Mouse (Mus musculus) frontal cortex, postnatal 10 days (tissue): ENCODE results near the gene Nfe2l2.
A peak's percentile ranks its signal among the peaks of the same experiment; 100 is the strongest.

Experiments
- DNase-seq, 2 experiments: peaks; one replicate each; pipeline ENCODE4 v3.0.0; 2022; ENCODE audit warnings: low spot score in 2 of 2, mixed read lengths in 1 of 2

Nfe2l2 gene

DNA sequence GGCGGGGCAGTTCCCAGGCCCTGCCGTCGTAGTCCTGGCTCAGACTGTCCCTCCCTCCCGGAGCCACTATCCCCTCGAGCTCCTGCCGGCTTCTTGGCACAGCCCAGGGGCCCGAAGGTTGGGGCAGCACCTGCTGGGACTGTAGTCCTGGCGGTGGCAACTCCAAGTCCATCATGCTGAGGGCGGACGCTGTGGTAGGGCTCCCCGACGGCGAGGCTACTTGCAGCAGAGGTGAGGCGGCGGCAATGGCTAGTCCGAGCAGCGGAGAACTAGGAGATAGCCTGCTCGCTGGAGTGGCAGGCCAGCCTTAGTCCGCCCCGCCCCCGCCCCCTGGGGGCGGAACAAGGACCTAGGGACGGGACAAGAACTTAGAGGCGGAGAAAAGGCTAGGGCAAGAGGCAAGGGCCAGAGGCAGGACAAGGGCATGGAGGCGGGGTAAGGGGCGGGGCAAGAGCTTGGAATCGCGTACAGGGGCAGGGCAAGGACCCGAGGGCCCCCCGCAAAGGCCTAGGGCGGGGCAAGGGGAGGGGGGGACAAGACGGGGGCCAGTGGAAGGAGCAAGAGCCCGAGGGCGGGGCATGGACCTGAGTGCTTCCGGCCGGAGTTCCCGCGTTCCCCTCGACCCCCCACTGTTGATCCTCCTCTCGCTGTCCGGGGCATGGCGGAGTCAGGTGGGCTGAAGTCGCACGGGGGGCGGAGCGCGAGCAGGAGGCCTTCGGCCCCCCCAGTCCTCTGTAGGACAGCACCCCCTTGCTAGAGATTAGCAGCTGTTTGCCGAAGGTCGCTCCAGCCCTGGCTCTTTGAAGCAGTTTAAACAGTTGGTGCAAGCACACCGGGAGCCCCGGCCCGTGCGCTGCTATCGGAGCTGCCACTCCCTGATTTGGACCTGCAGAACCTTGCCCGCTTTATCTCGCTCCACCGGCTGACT, at the start of gene Nfe2l2:
Gene Nfe2l2 (minus strand): TSS at position 408 of the 928 bp plus-strand sequence.
- DNase-seq, result peak; percentile 86 to 89

DNA sequence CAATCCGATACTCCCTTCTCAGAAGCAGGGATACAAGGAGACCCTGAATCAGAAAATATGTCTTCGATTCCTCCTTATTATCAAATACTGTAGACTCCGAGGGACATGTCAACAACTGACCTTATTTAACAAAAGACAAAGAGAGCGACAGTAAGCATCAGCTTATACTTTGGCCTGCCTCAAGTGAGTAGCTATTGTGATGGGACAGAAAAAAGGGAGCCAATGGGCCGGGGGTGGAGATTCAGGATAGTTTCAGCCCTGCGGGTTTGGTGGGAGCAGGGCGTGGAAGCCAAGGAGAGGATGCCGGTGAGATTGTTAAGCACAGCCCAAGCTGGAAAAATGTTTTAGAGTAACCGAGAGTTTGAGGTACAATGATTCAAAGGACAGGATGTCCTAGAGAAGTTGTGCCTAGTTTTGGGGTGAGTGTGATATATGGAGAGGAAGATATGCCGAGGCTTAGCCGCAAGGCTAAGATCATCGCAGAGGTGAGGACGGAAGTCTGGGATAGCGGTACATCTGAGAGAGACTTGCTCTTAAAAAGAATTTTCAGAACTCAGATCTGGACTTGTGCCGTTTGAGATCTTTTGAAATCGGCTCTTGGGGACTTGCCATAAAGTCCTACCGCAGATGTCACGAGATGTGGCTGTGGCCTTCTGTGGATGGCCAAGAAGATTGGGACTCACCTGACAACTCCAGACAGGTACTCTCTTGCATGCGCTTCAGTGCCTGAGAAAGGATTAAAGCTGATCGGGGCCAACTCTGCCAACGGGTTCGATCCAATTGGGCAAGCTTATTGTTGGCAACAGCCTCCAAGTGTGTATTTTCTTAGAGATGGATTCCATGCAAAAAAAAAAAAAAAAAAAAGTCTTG, 48.1 kb upstream of the Nfe2l2 start:
- no peak for DNase-seq

DNA sequence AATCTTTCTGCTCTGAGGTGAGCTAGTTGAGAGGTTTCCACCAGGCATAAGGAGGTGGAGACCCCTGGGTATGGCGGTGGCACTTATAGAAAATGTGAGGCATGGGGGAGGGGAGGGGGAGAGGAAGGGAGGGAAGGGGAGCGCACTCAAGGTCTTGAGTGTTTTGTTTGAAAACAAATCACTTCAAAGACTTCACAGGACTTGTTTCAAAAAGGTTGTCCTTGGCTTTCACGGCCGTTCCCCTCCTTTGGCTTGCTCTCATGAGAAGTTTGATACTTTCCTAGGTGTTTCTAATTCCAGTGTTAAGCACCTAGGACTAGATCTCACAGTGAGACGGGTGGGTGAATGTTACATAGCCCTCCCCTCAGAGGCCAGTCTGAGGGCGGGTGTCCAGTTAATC, 47.5 kb upstream of the Nfe2l2 start:
- no peak for DNase-seq

DNA sequence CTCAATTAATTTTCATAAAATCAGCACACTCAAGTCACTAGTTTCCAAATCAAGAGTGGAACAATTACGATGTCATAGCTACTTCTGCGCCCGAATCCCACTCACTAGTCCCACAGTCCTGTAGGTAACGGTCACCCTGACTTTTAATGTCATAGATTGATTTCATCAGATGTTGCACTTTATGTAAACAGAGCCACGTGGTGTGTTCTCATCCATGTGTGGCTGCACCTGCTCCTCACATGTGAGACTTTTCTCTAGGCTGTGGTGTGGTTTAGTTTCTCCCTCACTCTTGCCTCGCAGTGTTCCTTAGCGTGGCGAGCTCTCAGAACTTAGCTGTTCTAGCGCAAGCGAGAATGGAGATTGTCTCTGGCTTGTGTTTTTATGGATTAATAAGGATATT, 46.4 kb upstream of the Nfe2l2 start:
- DNase-seq, result no peak

DNA sequence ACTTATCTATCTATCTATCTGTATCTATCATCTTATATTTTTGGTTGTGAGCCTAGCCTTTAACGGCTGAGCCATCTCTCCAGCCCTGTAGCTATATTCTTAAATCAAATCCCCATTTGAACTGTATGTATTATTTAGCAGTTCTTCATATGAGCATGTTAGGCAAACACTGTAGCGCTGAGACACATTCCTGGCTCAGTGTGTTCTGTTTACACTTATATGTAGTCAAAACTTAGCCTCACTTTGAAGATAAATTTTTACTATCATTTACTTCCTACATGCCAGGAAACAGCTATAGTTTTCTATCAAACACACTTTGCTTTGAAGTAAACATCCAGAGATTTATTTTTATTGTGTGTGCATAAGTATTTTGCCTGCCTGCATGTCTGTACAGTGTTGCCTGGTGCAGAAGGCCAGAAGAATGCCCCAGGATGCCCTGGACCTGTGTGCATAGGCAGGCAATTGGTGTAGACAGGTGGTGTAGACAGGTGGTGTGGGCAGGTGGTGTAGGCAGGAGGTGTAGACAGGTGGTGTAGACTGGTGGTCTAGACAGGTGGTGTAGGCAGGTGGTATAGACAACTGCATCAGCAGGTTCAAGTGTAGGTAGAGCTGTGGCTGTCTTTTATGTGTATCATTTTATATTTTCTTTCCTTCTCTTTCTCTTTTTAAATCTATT, 45.7 kb upstream of the Nfe2l2 start:
- no peak for DNase-seq

DNA sequence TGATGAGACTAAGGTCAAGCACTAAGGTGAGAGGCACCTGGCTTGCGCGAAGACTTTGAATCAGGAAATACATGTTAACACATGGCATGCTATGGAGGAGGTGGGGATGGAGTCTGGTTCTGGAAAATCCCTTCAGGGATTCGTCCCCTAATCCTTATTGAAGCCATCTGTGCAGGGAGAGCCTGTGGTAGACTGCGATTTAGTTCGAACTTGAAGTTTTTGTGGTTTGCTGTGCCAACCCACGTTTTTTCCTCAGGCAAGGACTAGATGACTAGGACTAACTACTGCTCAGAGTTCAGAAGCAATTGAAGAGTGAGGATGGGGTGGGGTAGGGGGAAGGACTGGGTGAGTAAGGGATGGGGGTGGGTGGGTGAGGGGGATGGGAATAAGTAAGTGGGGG, 44.4 kb upstream of the Nfe2l2 start:
- no peak for DNase-seq

DNA sequence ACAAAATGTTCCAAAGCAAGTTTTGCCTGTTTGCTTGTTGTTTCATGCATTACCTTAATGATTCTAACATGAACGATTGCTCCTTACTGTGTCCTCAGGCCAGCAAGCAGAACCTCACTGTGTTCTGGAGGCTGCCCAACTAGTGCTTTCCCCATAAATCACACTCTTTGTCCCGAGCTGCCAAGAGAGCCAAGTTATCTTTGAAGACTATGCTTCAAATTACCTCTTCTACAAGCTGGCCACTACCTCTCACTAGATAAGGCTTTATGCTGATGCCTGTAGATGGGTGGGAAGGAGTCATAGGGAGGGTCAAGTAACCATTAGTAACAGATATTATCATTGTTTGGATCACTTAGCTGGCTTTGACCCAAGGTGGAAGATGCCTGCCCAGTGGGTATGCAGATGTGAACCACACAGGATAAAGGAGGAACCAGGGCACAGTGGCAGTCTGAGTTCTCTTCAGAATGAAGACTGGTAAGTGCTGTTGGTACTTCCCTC, 32.6 kb upstream of the Nfe2l2 start:
- DNase-seq, result no peak

DNA sequence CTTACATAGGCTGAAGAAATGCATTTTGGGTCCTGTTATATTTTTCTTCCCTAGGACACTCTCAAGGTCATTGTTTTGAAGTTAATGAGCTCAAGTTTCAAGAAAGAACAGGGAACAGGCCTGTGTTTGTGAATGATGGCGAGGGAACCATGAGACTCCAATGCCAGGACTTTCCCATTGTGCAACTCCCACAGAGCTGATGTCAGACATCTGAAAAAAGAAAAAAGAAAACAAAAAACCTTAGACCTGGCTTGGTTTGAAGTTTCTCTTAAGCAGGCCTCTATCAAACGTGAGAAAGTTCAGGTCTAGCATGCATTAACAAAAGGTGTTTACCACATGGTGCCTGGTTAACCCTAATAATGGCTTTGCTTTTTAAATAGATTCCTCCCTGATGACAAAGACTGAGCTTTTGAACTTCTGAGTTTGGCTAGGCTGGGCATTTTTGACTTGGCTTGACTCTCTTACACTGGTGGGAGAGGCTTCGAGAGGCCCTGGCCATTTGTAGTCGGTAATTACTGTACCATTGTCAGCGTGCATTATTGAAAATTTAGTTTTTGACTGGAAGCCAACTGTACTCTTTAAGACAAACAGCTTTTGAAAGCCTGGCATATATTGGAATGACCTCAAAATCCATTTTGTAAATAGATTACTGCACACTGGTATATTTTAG, 29.9 kb upstream of the Nfe2l2 start:
- no peak for DNase-seq

DNA sequence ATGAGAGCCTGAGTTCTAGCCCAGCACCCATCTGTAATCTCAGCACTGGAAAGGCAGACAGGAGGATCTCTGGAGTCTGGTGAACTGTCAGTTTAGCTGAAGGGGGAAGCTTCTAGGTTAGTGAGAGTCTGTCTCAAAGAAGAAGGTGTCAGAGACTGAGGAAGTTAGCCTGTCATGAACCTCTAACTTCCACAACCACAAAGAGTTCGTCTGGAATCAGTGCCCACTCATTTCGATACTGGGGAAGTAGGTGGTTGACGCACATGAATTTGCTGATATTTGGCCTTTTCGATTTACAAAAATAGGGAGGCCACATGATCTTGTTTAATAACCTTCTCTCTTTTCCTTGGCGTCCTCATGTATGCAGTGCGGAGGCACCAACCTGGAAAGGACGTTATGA, 28.7 kb upstream of the Nfe2l2 start:
- no peak for DNase-seq

DNA sequence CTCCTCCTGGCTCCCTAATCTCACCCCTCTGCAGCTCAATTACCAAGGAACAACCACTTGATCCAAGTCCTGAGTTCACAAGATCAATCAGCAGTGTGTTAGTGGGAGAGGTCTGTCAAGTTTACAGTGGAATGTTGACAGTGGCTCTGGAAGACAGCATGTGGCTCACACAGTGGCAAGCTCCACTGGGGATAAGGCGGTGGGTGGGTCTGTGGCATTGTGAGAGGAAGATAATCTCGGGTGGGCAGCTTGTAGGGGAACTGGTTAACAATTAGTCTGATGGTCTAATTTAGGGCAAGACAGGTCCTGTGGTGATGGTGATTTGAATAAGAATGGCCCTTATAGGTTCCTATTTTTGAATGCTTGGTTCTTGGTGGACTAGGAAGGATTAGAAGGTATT, 27.5 kb upstream of the Nfe2l2 start:
- no peak for DNase-seq

DNA sequence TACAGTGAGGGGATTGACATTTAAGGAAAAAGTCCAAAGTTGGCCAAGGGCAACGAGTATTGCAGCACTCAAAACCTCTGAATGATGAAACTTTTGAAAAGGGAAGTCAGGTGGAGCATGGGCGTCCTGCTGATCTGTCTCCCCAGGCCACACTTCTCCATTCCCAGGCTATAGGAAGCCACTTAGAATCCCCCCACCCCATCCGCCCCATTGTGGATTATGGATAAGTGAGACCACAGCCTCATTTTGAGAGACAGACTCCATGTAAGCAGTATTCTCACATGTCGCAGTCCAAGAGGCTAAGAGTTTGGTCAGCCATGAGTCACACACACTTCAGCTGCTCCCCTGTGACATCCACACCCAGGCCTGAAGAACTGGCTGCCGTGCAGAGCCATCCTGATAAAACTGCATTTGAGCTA, 26.8 kb upstream of the Nfe2l2 start:
- DNase-seq, result no peak

DNA sequence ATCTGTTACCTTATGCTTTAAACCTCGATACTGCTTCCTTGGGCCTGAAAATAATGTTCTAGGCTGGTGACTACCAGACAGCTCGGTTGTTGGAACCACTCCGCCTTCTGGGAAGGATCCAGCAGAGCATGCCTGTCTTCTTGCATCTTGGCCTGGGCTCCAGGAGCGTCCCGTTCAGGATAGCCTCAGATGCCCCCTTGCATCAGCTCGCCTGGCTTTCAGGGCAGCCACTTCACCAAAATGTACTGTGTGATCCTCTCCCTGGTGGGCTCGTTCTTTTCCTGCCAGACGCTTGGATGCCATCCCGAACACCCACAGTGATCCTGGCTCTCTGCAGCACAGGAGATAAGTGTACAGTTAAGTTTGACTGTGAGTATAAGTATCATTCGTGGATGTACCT, 25.6 kb upstream of the Nfe2l2 start:
- no peak for DNase-seq

DNA sequence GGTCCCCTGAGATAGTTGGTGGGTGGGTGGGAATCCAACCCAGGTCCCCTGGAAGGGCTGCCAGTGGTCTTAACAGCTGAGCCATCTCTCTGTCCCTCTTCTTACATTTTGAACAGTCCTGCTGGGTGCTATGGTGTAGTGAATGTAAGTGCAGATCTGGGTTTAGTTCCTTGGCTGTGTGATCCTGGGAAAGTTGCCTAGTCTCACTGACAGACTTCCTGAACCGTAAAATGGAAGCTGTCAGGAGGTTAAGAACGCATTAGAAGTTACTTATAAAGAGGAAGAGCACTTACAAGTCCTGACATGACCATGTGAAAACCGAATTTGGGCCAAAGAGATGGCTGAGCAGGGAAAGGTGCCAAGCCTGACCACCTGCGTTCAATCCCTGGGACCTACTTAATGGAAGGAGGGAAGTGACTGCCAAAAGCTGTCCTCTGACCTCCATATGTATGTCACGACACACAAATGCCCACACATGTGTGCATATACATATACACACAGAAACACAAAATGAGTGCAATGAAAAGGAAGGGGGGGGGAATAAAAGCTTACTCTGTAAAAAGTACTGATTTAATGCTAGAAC, 20.5 kb upstream of the Nfe2l2 start:
- no peak for DNase-seq

DNA sequence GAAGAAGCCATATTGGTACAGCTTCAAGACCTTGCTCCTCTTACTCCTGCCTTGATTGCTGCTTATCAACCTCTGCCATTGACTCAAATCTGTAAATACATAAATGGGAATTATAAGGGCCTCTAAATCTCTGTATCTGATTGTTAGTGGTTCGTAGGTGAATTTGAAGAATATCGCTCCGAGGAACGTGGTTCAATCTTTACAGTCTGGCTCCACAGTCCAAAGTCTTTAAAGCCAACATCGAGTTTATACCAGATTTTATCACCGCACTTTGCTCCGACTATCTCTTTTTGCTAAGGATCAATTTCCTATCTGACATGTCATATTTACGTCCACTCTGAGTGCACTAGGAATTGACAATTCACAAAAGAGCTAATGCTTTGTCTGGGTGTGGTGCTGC, 19.0 kb upstream of the Nfe2l2 start:
- no peak for DNase-seq

DNA sequence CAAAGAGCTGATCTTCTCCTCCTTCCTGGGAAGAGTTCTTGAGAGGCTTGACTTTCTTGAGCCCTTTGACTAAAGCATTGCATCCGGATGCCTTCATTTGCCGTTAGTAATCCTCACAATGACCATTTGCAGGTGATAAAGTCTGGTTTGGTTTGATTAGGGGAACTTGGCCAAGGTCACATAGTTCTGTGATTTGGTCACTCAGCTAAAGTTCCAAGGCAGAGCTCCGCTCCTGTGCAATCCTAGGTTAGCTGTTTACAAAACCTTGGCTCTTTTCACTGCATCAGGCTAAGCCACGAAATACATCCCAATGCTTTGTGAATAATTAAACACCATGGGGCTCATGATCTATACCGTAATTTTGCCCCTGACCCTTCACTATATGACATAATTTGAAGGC, 18.5 kb upstream of the Nfe2l2 start:
- DNase-seq, result no peak

DNA sequence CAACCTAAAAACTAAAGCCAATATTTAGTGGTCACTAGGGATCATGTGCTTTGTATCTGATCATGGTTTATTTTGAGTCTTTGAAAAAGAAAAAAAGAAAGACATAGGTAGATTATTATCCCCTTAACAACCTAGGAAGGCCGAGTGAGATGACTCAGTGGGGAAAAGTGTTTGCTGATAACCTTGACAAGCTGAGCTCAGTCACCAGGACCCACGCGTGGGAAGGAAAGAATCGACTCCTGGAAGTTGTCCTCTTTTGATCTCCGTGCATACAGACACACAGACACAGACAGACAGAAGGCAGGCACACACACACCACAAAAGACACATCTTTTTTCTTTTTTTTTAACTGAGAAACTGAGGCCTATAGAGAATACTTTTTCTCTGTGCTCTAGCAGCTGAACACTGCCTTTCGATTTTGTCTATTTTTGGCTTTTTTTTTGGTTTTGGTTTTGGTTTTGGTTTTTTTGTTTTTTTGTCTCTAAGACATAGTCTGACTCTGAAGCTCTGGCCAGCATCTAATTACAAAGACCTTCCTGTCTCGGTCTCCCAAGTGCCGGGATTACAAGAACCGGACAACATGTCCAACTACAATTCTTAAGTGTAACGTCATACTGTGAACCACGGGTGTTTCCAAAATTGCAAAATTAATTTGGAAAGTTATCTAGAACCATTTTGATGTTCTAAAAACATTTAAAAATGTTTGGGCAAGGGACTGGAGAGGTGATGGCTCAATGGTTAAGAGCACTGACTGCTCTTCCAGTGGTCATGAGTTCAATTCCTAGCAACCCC, 16.0 kb upstream of the Nfe2l2 start:
- no peak for DNase-seq

DNA sequence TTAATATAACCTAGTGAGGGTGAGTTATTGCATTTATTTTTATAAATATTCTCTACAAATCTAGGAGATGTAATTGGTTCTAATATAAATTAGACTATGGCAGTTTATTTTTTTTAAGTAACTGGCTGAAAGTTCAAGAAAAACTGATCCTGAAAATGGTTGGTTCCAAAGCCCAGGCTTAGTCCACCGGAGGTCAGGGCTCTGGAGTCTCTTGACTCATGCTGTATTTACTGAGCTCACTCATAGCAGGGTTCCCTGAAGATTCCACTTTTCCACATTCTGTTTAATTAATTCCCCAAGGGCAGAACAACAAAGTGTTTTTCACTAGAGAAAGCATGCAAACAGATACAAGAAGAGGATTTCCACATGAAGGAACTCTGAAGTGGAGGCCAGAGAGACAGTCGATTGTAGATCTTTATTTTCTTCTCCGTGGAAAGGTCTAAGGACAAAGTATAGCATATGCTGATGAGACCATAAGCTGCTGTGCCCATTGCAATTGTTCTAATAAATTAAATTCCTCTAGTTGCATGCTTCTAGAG, 15.0 kb upstream of the Nfe2l2 start:
- no peak for DNase-seq

DNA sequence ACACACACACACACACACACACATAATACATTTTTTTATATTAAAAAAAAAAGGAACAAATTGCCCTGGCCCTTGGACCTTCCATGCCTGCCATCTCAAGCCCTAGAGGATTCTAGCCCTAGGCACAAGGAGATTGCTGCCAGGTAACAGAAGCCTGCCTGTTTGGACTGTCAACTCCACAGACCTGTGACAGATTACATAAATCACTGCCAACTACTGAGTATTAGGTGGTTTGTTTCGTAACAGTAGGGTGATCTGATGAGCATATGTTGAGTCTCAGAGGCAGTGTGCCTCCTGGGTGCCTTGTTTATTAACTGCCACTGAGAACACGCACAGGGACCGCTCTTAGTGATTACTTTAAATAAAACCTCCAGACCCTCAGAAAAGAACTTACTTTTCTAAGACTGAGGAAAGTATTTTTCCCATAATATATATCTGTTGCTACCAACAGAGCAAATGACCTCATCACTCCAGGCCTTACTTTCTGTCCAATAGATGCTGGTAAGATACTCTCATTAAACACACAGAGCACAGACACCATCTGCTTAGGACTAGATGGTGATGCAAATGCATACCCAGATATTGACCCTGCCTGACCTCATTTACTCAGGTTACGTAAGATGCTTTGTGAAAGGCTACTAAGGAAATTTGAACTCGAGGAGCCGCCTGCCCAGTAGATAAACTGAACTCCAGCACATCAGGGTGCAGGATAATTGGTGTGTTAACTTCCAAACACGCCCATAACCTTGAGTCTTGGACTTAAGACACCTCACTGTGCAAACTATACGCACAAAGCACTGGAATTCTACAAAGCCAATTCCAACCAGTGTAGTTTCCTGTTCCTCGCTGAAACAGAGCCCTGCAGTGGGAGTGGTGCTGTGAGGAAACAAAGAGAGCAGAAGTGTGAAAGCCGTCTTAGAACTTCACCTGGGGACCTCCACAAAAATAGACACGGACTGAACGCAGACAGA, 11.9 kb upstream of the Nfe2l2 start:
- no peak for DNase-seq

DNA sequence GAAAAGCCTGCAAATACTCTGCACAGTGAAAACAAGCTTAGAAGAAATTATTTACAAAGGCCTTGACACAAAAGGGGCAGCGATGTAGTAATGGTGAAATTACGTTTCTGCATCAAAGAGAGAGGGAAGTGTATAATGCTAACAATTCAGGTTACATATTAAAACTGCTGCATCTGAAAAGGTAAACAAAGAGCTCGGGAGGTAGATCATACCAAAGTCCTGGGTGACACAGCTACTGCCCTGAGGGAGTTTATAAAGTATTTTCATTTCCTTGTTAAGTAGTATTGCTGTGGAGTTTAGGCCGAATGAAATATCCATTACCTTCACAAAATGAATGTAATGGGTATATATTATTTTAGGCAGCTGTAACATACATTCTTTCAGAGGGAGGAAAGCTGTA, 10.3 kb upstream of the Nfe2l2 start:
- DNase-seq, result no peak
